Mouse (Mus musculus): ENCODE measurements around the gene Rap2a.

- no peak for TF ChIP-seq CTCF (IDR thresholded peaks at IDR 0.05; ENCODE audit: borderline replicate concordance, extremely low read depth, insufficient read depth, insufficient read length)
- TF ChIP-seq POLR2A (IDR thresholded peaks at IDR 0.05; ENCODE audit: borderline replicate concordance, extremely low read depth, insufficient read depth, insufficient read length, poor library complexity, severe bottlenecking) = no peak
Observed at GRCm38 (mm10) chr14:120440716-120441115, 37.5 kb upstream of the Rap2a start.
